Comparison of ENCODE assay signal across 26 mouse cellular contexts in genomic region chr16:95809127-95809876, GRCm38 (mm10).
A peak's percentile ranks its signal among the peaks of the same experiment; 100 is the strongest.
DNase-seq lines count a peak whose midpoint lies in the region; ATAC-seq and TF ChIP-seq lines count a peak whose summit lies in the region.
"Had no signal": no experiment of that assay in that cellular context is flagged by ENCODE, and none has a peak within 500 bp of the region (broad histone marks: within the 10 kb centered on the region; RNA-seq: fewer than 3 reads in every experiment).

No protein-coding gene starts in this region.

- no peak overlapping the region for H3K9ac ChIP-seq in midbrain, embryonic 11.5 days (ENCODE audit: low read length)
- H3K9ac ChIP-seq in midbrain, embryonic 13.5 days (replicated peaks): no peak overlapping the region
- H3K9ac ChIP-seq in CH12.LX (ENCODE audit: insufficient read depth, low read depth): peak overlapping the region; percentile 29; the same call in 1 of the 2 replicates
- H3K9ac ChIP-seq in hindbrain, embryonic 16.5 days (ENCODE audit: low read depth, low read length): no peak overlapping the region
- H3K9ac ChIP-seq in forebrain, embryonic 11.5 days (ENCODE audit: low read length): no peak overlapping the region
- H3K9ac ChIP-seq: forebrain, postnatal 0 days; hindbrain, embryonic 13.5 days; intestine, embryonic 15.5 days had no signal

- no peaks in the 10 kb centered on the region for H3K79me2 ChIP-seq in CH12.LX (replicated peaks; ENCODE audit: control insufficient read depth, extremely low read depth, insufficient read depth, poor library complexity, severe bottlenecking)

- TF ChIP-seq RAD21 in CH12.LX (IDR thresholded peaks at IDR 0.05; ENCODE audit: low read depth, low read length): no peak; the same call in none of the 2 replicates

- no peaks in the 10 kb centered on the region for H3K36me3 ChIP-seq in midbrain, embryonic 11.5 days (ENCODE audit: control insufficient read depth, insufficient read depth, low read length)
- H3K36me3 ChIP-seq in midbrain, embryonic 13.5 days: no peaks in the 10 kb centered on the region
- no peaks in the 10 kb centered on the region for H3K36me3 ChIP-seq in CH12.LX (replicated peaks in 1 of 2; ENCODE audit: control insufficient read depth in 1 of 2, insufficient read depth in 1 of 2, low read length in 1 of 2)
- no peaks in the 10 kb centered on the region for H3K36me3 ChIP-seq in hindbrain, embryonic 16.5 days (ENCODE audit: control insufficient read depth, insufficient read depth, low read length)
- H3K36me3 ChIP-seq in forebrain, embryonic 11.5 days (ENCODE audit: control insufficient read depth, insufficient read depth, low read length): no peaks in the 10 kb centered on the region
- H3K36me3 ChIP-seq: forebrain, embryonic 10.5 days; hindbrain, embryonic 10.5 days; hindbrain, embryonic 13.5 days; intestine, embryonic 15.5 days had no signal

- TF ChIP-seq EP300 in CH12.LX (IDR thresholded peaks at IDR 0.05; ENCODE audit: low read length): peak; percentile 83

- no peak overlapping the region for H3K4me3 ChIP-seq in midbrain, embryonic 11.5 days (ENCODE audit: low read depth, low read length)
- no peak overlapping the region for H3K4me3 ChIP-seq in midbrain, embryonic 13.5 days (replicated peaks)
- no peak overlapping the region for H3K4me3 ChIP-seq in CH12.LX (replicated peaks in 1 of 3; ENCODE audit: low read depth in 2 of 3, low read length in 2 of 3, poor library complexity in 1 of 3)
- H3K4me3 ChIP-seq in hindbrain, embryonic 16.5 days (ENCODE audit: low read length): no peak overlapping the region
- H3K4me3 ChIP-seq in forebrain, embryonic 11.5 days (ENCODE audit: low read depth, low read length): no peak overlapping the region
- H3K4me3 ChIP-seq: forebrain, embryonic 10.5 days; gastrocnemius, adult 2 months; heart, adult 2 months; hindbrain, embryonic 10.5 days; hindbrain, embryonic 13.5 days; intestine, embryonic 15.5 days had no signal

- H3K4me1 ChIP-seq in midbrain, embryonic 11.5 days (ENCODE audit: control insufficient read depth, insufficient read depth, low read length): no peaks in the 10 kb centered on the region
- H3K4me1 ChIP-seq in midbrain, embryonic 13.5 days (replicated peaks): no peaks in the 10 kb centered on the region
- peaks cover 5 to 7% of the 10 kb centered on the region in 2 experiments for H3K4me1 ChIP-seq in CH12.LX (ENCODE audit: control insufficient read depth in 1 of 2, insufficient read depth in 2 of 2)
- H3K4me1 ChIP-seq in hindbrain, embryonic 16.5 days (ENCODE audit: control insufficient read depth, insufficient read depth, low read depth, low read length): no peaks in the 10 kb centered on the region; the same call in 1 of the 2 replicates
- H3K4me1 ChIP-seq in forebrain, embryonic 11.5 days (replicated peaks; ENCODE audit: control insufficient read depth, insufficient read depth, low read length): no peaks in the 10 kb centered on the region
- H3K4me1 ChIP-seq: hindbrain, embryonic 10.5 days; intestine, embryonic 15.5 days had no signal

- H3K9me3 ChIP-seq in midbrain, embryonic 11.5 days (ENCODE audit: control insufficient read depth, low read length): no peaks in the 10 kb centered on the region
- no peaks in the 10 kb centered on the region for H3K9me3 ChIP-seq in midbrain, embryonic 13.5 days
- H3K9me3 ChIP-seq in CH12.LX (replicated peaks; ENCODE audit: low read length): no peaks in the 10 kb centered on the region
- no peaks in the 10 kb centered on the region for H3K9me3 ChIP-seq in hindbrain, embryonic 16.5 days (ENCODE audit: control insufficient read depth, low read length)
- H3K9me3 ChIP-seq in forebrain, embryonic 11.5 days (ENCODE audit: control insufficient read depth, low read length): no peaks in the 10 kb centered on the region
- H3K9me3 ChIP-seq: forebrain, embryonic 10.5 days; hindbrain, embryonic 10.5 days; hindbrain, embryonic 13.5 days; intestine, embryonic 15.5 days had no signal

- no peak overlapping the region for H3K27ac ChIP-seq in midbrain, embryonic 11.5 days (ENCODE audit: low read depth, low read length)
- H3K27ac ChIP-seq in midbrain, embryonic 13.5 days: no peak overlapping the region
- no peak overlapping the region for H3K27ac ChIP-seq in CH12.LX (ENCODE audit: insufficient read depth, low read depth)
- H3K27ac ChIP-seq in hindbrain, embryonic 16.5 days (ENCODE audit: low read depth, low read length): no peak overlapping the region
- H3K27ac ChIP-seq in forebrain, embryonic 11.5 days (ENCODE audit: low read depth, low read length): no peak overlapping the region
- H3K27ac ChIP-seq: forebrain, embryonic 10.5 days; gastrocnemius, adult 2 months; heart, adult 2 months; hindbrain, embryonic 10.5 days; hindbrain, embryonic 13.5 days; hindbrain, postnatal 0 days; intestine, embryonic 15.5 days had no signal

- H3K27me3 ChIP-seq in midbrain, embryonic 11.5 days (ENCODE audit: control insufficient read depth, insufficient read depth, low read length): no peaks in the 10 kb centered on the region
- no peaks in the 10 kb centered on the region for H3K27me3 ChIP-seq in midbrain, embryonic 13.5 days
- peaks cover 2% of the 10 kb centered on the region for H3K27me3 ChIP-seq in CH12.LX (replicated peaks)
- H3K27me3 ChIP-seq in hindbrain, embryonic 16.5 days (replicated peaks; ENCODE audit: control insufficient read depth, insufficient read depth, low read length): no peaks in the 10 kb centered on the region
- no peaks in the 10 kb centered on the region for H3K27me3 ChIP-seq in forebrain, embryonic 11.5 days (ENCODE audit: control insufficient read depth, insufficient read depth, low read length)
- H3K27me3 ChIP-seq: hindbrain, embryonic 13.5 days; intestine, embryonic 15.5 days had no signal

- in situ Hi-C loops in CH12.LX (cut with MboI; ENCODE audit: low pct_ligation_motif_present, low pct_unique_long_range_greater_than_20kb, low sequenced_read_pairs): no loop called here

- TF ChIP-seq POLR2A in CH12.LX (IDR thresholded peaks at IDR 0.05; ENCODE audit: low read depth, low read length): no peak

- DNase-seq in midbrain, embryonic 11.5 days (ENCODE audit: low spot score, missing footprints): peak; percentile 65
- no peak for DNase-seq in CH12.LX (ENCODE audit: extremely low read depth)
- DNase-seq in layer of hippocampus, postnatal 10 days (ENCODE audit: low spot score in 2 of 2): no peak
- DNase-seq in forebrain, embryonic 11.5 days (ENCODE audit: low spot score): no peak
- DNase-seq: adrenal gland, adult 8-10 months; adrenal gland, postnatal 25 days; B cell, adult 2 months; cerebellum, adult 11-12 months; cerebellum, adult 8-10 months; cerebellum, postnatal 14 days; forebrain, postnatal 0 days; gastrocnemius, adult 2 months; gastrocnemius, postnatal 36 days; heart, adult 2 months; heart, postnatal 36 days; kidney, adult 11 months had no signal

- dilution Hi-C loops in CH12.LX (cut with MboI; ENCODE audit: extremely low pct_ligation_motif_present, extremely low pct_unique_long_range_greater_than_20kb, low sequenced_read_pairs): no loop called here

- ATAC-seq in midbrain, embryonic 11.5 days (ENCODE audit: low FRiP score): no peak
- ATAC-seq in midbrain, embryonic 13.5 days: no peak
- ATAC-seq in inflammation-experienced regulatory T-cells, adult 6 months: peak; percentile 64
- no peak for ATAC-seq in hindbrain, embryonic 16.5 days
- ATAC-seq in forebrain, embryonic 11.5 days (replicated peaks; ENCODE audit: low FRiP score): no peak
- ATAC-seq: forebrain, embryonic 14.5 days; forebrain, postnatal 0 days; hindbrain, postnatal 0 days; intestine, embryonic 15.5 days had no signal

- H3K4me2 ChIP-seq in midbrain, embryonic 11.5 days: no peak overlapping the region
- H3K4me2 ChIP-seq in midbrain, embryonic 13.5 days (replicated peaks): no peak overlapping the region
- peak overlapping the region; percentile 53 for H3K4me2 ChIP-seq in CH12.LX (ENCODE audit: insufficient read depth, low read depth, poor library complexity, severe bottlenecking)
- H3K4me2 ChIP-seq in hindbrain, embryonic 16.5 days (ENCODE audit: low read length): no peak overlapping the region
- no peak overlapping the region for H3K4me2 ChIP-seq in forebrain, embryonic 11.5 days (ENCODE audit: low read depth, low read length, severe bottlenecking)
- H3K4me2 ChIP-seq: heart, embryonic 11.5 days; hindbrain, embryonic 13.5 days; intestine, embryonic 15.5 days had no signal

- TF ChIP-seq CTCF in CH12.LX (conservative IDR thresholded peaks at IDR 0.05 in 1 of 2, IDR thresholded peaks at IDR 0.05 in 1 of 2; ENCODE audit: low read depth in 2 of 2, low read length in 2 of 2): no peak

- 92% methylated on average over 21 of the region's 21 CpGs for WGBS in midbrain, embryonic 11.5 days
- 95% methylated on average over 21 of the region's 21 CpGs for WGBS in midbrain, embryonic 13.5 days
- 95% methylated on average over 21 of the region's 21 CpGs for WGBS in hindbrain, embryonic 16.5 days
- 95% methylated on average over 21 of the region's 21 CpGs for whole genome bisulfite sequencing in forebrain, embryonic 11.5 days

TF ChIP-seq in CH12.LX, 34 proteins besides CTCF, POLR2A, EP300 and RAD21 (continues in another document):
- TF ChIP-seq MXI1 (IDR thresholded peaks at IDR 0.05; ENCODE audit: low read depth, low read length): peak; percentile 54; the same call in 1 of the 2 replicates
- peak; percentile 92 for TF ChIP-seq IRF4 (IDR thresholded peaks at IDR 0.05; ENCODE audit: low read depth, low read length)
- TF ChIP-seq JUN (IDR thresholded peaks at IDR 0.05; ENCODE audit: insufficient read depth, low read depth, low read length): peak; percentile 46; the same call in 1 of the 2 replicates
- no peak for TF ChIP-seq PAX5 (IDR thresholded peaks at IDR 0.05; ENCODE audit: low read length)
- TF ChIP-seq ZNF384 (IDR thresholded peaks at IDR 0.05; ENCODE audit: low read depth, low read length): peak; percentile 52; the same call in 1 of the 2 replicates
- no peak for TF ChIP-seq KAT2A (IDR thresholded peaks at IDR 0.05; ENCODE audit: insufficient replicate concordance, low read length)
- TF ChIP-seq MAFK (IDR thresholded peaks at IDR 0.05; ENCODE audit: insufficient replicate concordance, low read length): peak; percentile 44; the same call in 1 of the 2 replicates
- TF ChIP-seq CHD1 (IDR thresholded peaks at IDR 0.05; ENCODE audit: low read depth, low read length): no peak
- 0 out of 2 replicates have a peak, but pooled peaks have one; percentile 3 for TF ChIP-seq SMC3 (IDR thresholded peaks at IDR 0.05; ENCODE audit: low read depth, low read length)
- TF ChIP-seq ETS1 (conservative IDR thresholded peaks at IDR 0.05; ENCODE audit: low read depth, low read length): peak; percentile 69
- TF ChIP-seq E2F4 (IDR thresholded peaks at IDR 0.05; ENCODE audit: insufficient replicate concordance, low read depth, low read length): no peak
- TF ChIP-seq NELFE (IDR thresholded peaks at IDR 0.05; ENCODE audit: low read depth, low read length): no peak
- TF ChIP-seq ZKSCAN1 (IDR thresholded peaks at IDR 0.05; ENCODE audit: borderline replicate concordance, low read depth, low read length): no peak
- TF ChIP-seq JUND (conservative IDR thresholded peaks at IDR 0.05; ENCODE audit: low read depth, low read length): peak; percentile 79
- peak; percentile 63; the same call in 1 of the 2 replicates for TF ChIP-seq MAZ (IDR thresholded peaks at IDR 0.05; ENCODE audit: low read depth, low read length)
- no peak for TF ChIP-seq ELF1 (IDR thresholded peaks at IDR 0.05; ENCODE audit: low read depth, low read length)
